Mouse (Mus musculus): ENCODE measurements at regions not wholly inside any gene's neighbourhood (a gene's known extent, or its start where the extent isn't known, plus 50 kb on each side); places are given as distances from the start of the nearest gene placed in this dataset.

DNA sequence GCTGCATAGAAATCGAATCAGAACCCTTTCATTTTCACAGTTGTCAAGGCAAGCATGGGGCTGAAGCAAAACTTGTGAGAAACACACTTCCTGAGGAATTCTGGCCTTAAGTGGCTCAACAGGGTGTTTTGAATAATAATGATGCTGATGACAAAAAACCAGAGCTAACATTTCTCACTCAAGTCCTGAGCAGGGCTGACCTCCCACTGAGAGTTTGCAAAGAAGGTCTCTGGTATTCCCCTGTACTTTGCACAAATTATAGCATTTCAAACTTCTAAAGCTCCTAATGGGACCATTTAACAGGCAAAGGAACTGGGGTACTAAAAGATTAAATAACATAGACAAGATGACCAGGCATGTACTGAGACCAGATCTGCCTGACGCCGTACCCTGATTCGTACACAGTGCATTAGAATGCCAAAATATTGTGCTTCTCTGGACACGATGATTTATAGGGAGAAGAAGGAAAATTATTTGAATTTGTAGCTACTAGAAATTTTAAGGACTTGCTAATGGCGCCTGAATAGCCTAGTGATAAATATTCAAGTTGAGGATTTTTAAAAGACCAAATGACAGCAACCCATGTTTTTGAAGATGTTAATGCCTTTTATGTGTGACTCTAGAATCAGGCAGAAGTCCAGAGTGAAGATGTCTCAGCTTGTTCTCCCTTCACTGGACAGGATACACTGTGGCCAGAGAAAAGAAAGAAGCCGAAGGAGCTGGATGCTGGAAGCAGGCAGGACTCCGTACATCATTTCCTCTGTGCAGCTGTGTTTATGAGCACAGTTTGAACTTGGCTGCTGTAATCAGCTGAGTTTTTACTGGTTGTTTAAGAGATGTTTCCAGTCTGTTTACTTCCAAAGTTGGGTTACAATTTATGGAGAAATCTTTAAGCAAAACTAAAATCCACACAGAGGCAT is 1056.7 kb downstream of the Fam19a2 start:
- no peak for ATAC-seq (ENCODE audit: insufficient number of reproducible peaks, insufficient read depth, low FRiP score, low TSS enrichment, low read depth)
- Histone ChIP-seq H3K36me3 (no peaks in the 10 kb centered on the region), H3K9ac (replicated peaks) (no peak overlapping the region), H3K4me3 (replicated peaks) (no peak overlapping the region), H3K4me2 (no peak overlapping the region), H3K4me1 (replicated peaks) (peaks cover 3% of the 10 kb centered on the region; the same call in 1 of the 2 replicates), H3K27ac (no peak overlapping the region), H3K9me3 (no peaks in the 10 kb centered on the region), H3K27me3 (no peaks in the 10 kb centered on the region)
- 55% methylated on average over 8 of the region's 8 CpGs for WGBS

DNA sequence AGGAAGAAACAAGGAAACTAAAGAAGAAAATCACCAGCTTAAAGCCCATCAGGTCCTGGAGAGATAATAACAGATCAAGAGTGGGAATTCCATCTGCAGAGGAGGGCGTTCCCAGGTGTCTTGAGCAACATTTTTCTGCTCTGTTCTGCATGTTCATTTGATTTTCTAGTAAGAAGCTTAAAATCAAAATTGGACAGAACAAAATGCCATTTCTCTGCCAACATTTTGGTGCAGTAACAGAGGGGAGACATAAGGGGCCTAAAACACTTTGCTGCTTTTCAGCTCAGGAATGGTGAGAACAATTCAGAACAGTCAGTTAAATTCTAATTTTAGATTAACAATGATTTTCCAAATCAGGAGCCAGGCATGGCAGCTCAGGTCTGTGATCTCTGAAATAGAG is 1056.8 kb downstream of the Slc16a7 start:
- no peaks in the 10 kb centered on the region for H3K9me3 ChIP-seq
- H3K4me2 ChIP-seq, result no peak overlapping the region
- H3K4me3 ChIP-seq (replicated peaks), result no peak overlapping the region
- H3K36me3 ChIP-seq, result no peaks in the 10 kb centered on the region
- 70% methylated on average over 1 of the region's 1 CpGs for WGBS
- no peaks in the 10 kb centered on the region for H3K27me3 ChIP-seq
- no peak overlapping the region for H3K9ac ChIP-seq (replicated peaks)
- no peaks in the 10 kb centered on the region for H3K4me1 ChIP-seq (replicated peaks)
- no peak for ATAC-seq (ENCODE audit: insufficient number of reproducible peaks, insufficient read depth, low FRiP score, low TSS enrichment, low read depth)
- H3K27ac ChIP-seq, result no peak overlapping the region

DNA sequence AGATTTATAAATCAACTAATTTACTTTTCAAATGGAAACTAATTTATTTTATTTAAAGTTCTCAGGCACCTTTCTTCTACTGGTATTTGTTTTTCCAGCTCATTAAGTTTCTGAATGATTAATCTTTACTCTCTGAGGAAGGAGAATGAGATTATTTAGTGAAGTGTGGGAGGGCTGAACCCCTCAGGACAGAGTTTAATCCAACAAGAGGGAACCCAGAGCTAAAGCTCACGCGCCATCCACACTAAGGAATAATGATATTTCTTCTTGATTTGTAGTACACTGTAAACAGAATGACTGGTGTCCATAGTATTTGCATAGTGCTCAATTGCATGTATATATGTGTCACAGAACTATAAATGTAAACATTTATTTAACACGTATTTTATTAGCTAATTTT is 1050.3 kb downstream of the Slc16a7 start:
- no peak overlapping the region for H3K4me3 ChIP-seq (replicated peaks)
- no peak overlapping the region for H3K27ac ChIP-seq
- H3K27me3 ChIP-seq, result no peaks in the 10 kb centered on the region
- H3K9ac ChIP-seq (replicated peaks), result no peak overlapping the region
- ATAC-seq (ENCODE audit: insufficient number of reproducible peaks, insufficient read depth, low FRiP score, low TSS enrichment, low read depth), result no peak
- H3K36me3 ChIP-seq, result no peaks in the 10 kb centered on the region
- 90% methylated on average over 3 of the region's 3 CpGs for whole genome bisulfite sequencing
- H3K4me1 ChIP-seq (replicated peaks), result no peaks in the 10 kb centered on the region
- H3K9me3 ChIP-seq, result no peaks in the 10 kb centered on the region
- H3K4me2 ChIP-seq, result no peak overlapping the region

DNA sequence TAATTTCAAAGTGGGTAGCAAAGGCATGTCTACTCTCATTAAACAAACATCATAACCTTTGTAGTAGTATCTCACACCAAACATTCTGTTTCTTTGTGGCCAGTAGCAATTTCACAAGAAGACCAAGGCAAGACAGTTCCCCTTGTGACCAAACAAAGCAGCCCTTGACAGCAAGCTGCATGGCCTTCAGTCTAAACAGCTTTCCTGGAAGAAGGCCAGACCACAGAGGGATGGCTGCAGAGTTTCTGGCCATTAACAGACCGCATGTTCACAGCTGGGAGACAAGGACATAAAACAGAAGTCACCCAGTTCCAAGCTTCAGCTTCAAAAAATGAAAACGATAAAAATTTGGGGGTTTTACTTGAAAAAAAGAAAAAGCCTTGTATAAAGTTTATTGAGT is 1040.0 kb downstream of the Slc16a7 start:
- ATAC-seq (ENCODE audit: insufficient number of reproducible peaks, insufficient read depth, low FRiP score, low TSS enrichment, low read depth), result 0 out of 2 replicates have a peak, but pooled peaks have one; percentile 26
- no peaks in the 10 kb centered on the region for H3K27me3 ChIP-seq
- H3K36me3 ChIP-seq, result no peaks in the 10 kb centered on the region
- WGBS, result 42% methylated on average over 2 of the region's 2 CpGs
- no peaks in the 10 kb centered on the region for H3K4me1 ChIP-seq (replicated peaks)
- H3K9me3 ChIP-seq, result no peaks in the 10 kb centered on the region
- H3K4me3 ChIP-seq (replicated peaks), result no peak overlapping the region
- H3K27ac ChIP-seq, result no peak overlapping the region
- H3K9ac ChIP-seq (replicated peaks), result no peak overlapping the region
- no peak overlapping the region for H3K4me2 ChIP-seq

DNA sequence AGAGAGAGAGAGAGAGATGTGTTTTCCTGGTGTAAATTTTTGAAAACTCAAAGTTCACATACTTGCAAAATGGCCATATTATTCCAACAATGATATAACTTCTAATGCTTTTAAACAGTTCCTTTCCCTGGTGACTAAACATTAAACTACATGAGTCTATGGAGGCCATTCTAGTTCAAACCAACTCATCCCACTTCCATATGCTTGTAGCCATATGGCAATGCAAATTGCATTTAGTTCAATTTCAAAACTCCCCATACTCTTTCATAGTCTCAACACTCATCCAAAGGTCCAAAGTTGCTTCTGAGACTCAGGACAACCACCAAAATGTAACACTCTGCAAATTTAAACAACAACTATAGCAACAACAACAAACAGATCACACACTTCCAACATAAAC is 1026.5 kb downstream of the Slc16a7 start:
- no peak overlapping the region for H3K27ac ChIP-seq
- H3K36me3 ChIP-seq, result no peaks in the 10 kb centered on the region
- H3K4me1 ChIP-seq (replicated peaks), result no peaks in the 10 kb centered on the region
- H3K9ac ChIP-seq (replicated peaks), result no peak overlapping the region
- ATAC-seq (ENCODE audit: insufficient number of reproducible peaks, insufficient read depth, low FRiP score, low TSS enrichment, low read depth), result no peak
- H3K4me2 ChIP-seq, result no peak overlapping the region
- H3K9me3 ChIP-seq, result no peaks in the 10 kb centered on the region
- H3K4me3 ChIP-seq (replicated peaks), result no peak overlapping the region
- no peaks in the 10 kb centered on the region for H3K27me3 ChIP-seq

DNA sequence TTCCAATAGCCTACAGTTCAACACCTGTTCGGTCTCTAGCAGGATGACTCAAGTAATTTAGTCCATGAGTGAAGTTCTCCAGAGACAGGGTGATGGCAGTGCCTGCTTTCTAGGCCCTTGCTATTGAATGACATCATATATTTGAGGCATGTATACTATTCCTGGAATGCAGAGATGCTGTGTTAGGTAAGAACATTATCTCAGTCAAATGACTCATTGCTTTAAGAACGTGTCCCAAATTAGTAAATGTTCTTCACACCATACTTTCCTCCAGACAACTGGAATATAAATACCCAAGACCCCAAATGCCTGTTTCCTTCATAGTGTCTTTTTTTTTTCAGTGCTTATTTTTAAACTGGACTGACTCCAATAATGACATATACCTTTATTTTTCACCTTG is 1018.3 kb downstream of the Slc16a7 start:
- Histone ChIP-seq H3K4me1 (replicated peaks) (no peaks in the 10 kb centered on the region), H3K27ac (no peak overlapping the region), H3K9ac (replicated peaks) (no peak overlapping the region), H3K27me3 (no peaks in the 10 kb centered on the region), H3K4me3 (replicated peaks) (no peak overlapping the region), H3K36me3 (no peaks in the 10 kb centered on the region), H3K9me3 (no peaks in the 10 kb centered on the region), H3K4me2 (no peak overlapping the region)
- 71% methylated on average over 2 of the region's 2 CpGs for whole genome bisulfite sequencing
- no peak for ATAC-seq (ENCODE audit: insufficient number of reproducible peaks, insufficient read depth, low FRiP score, low TSS enrichment, low read depth)

DNA sequence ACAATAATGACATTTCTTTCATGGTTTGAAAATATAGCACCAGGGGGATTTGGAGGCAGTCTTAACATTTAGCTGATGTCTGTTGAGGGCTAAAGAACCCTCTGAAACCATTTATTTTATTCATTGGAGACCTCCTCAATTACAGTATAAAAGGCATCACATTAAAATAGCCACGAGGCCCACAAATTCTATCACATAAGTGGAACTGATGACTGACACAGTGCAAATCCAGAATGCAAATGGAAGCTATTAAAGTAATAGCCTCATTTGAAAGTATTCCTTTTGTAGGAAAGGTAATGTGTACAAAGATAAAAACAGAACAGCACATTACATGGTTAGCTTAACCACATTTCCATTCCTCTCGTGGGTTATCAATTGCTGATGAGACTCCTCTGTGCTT is 986.6 kb downstream of the Slc16a7 start:
- Histone ChIP-seq H3K36me3 (no peaks in the 10 kb centered on the region), H3K4me3 (replicated peaks) (no peak overlapping the region), H3K27ac (no peak overlapping the region), H3K27me3 (no peaks in the 10 kb centered on the region), H3K4me2 (no peak overlapping the region), H3K9ac (replicated peaks) (no peak overlapping the region), H3K4me1 (replicated peaks) (no peaks in the 10 kb centered on the region), H3K9me3 (no peaks in the 10 kb centered on the region)
- WGBS, result 78% methylated on average over 2 of the region's 2 CpGs
- ATAC-seq (ENCODE audit: insufficient number of reproducible peaks, insufficient read depth, low FRiP score, low TSS enrichment, low read depth), result no peak

DNA sequence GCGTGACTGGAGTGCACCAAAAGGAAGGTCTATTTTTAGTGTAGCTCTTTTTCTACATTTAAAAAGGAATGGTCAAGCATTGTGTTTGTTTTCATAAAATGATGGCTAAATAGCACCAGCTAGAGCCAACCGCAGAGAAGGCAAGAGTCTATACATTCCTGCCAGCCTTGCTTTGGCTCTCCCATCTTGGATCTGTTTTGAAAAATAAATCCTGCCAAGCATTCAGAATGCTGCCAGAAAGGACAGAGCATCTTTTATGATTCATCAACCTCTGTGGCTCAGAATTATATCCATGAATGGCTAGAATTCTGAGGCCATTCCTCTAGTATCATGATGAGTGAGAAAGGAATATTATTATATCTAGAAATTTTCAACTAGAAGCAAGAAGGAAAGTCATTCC is 979.6 kb downstream of the Slc16a7 start:
- WGBS, result 74% methylated on average over 2 of the region's 2 CpGs
- H3K27me3 ChIP-seq, result no peaks in the 10 kb centered on the region
- H3K27ac ChIP-seq, result no peak overlapping the region
- H3K36me3 ChIP-seq, result no peaks in the 10 kb centered on the region
- H3K9ac ChIP-seq (replicated peaks), result no peak overlapping the region
- ATAC-seq (ENCODE audit: insufficient number of reproducible peaks, insufficient read depth, low FRiP score, low TSS enrichment, low read depth), result no peak
- no peak overlapping the region for H3K4me3 ChIP-seq (replicated peaks)
- no peaks in the 10 kb centered on the region for H3K9me3 ChIP-seq
- no peaks in the 10 kb centered on the region for H3K4me1 ChIP-seq (replicated peaks)
- no peak overlapping the region for H3K4me2 ChIP-seq

DNA sequence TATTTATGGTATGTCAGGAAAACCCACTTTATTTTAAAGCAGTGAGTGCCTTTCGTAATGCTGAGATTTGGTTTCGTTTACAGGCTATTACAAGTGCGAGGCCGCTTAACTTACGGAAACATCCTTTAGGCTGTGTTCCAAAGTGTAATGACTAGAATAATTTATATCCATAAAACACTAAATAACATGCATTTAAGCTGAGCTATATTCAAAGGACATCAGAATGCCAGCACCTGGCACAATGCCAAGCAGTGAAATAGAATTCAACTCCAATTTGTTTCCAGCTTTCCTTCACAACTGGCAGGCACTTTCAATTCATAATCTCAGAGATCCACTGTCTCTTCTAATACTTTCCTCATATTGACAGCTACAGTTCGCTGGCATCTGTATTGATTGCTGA is 972.7 kb downstream of the Slc16a7 start:
- Histone ChIP-seq H3K36me3 (no peaks in the 10 kb centered on the region), H3K27ac (no peak overlapping the region), H3K4me2 (no peak overlapping the region), H3K4me1 (replicated peaks) (no peaks in the 10 kb centered on the region), H3K9me3 (no peaks in the 10 kb centered on the region), H3K9ac (replicated peaks) (no peak overlapping the region), H3K4me3 (replicated peaks) (no peak overlapping the region), H3K27me3 (no peaks in the 10 kb centered on the region)
- ATAC-seq (ENCODE audit: insufficient number of reproducible peaks, insufficient read depth, low FRiP score, low TSS enrichment, low read depth), result no peak
- WGBS, result 75% methylated on average over 6 of the region's 6 CpGs

DNA sequence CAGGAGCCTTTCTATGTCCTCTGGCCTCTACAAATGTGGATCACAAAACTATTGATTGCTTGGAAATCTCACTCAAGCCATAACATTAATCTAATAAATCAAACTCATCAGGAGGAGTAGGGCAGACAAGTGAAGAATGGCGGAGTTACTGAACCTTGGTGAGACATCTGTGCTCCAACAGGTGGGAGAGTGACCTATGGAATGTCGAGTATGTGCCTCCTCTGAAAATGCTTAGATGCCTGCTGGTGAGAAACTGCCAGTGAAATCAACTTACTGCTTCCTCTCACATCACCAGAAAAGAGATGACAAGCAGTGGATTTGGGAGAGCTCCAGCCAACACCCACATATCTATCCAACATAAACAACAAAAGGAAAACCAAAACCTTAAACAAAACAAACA is 965.8 kb downstream of the Slc16a7 start:
- ATAC-seq (ENCODE audit: insufficient number of reproducible peaks, insufficient read depth, low FRiP score, low TSS enrichment, low read depth), result no peak
- WGBS, result 51% methylated on average over 2 of the region's 2 CpGs
- no peaks in the 10 kb centered on the region for H3K9me3 ChIP-seq
- no peaks in the 10 kb centered on the region for H3K36me3 ChIP-seq
- no peak overlapping the region for H3K9ac ChIP-seq (replicated peaks)
- no peak overlapping the region for H3K4me3 ChIP-seq (replicated peaks)
- H3K27me3 ChIP-seq, result no peaks in the 10 kb centered on the region
- H3K4me1 ChIP-seq (replicated peaks), result no peaks in the 10 kb centered on the region
- H3K27ac ChIP-seq, result no peak overlapping the region
- no peak overlapping the region for H3K4me2 ChIP-seq
